Mouse (Mus musculus) effector memory CD4-positive, alpha-beta T cell, adult 7 months (primary cell): ENCODE measurements around the gene Rasal1. TPM values are rescaled to one million over a fixed set of nuclear protein-coding genes. Genes with fewer than 3 reads are reported as not detected.

ENCODE experiments used
- polyA plus RNA-seq: library from polyadenylated mRNA; unstranded; fragments of 100-300 nt; shearing (Covaris generic); gene quantifications from one replicate; pipeline ENCODE4 v1.2.1, GENCODE M21; 2017

Gene Rasal1
- 12.2 TPM for polyA plus RNA-seq

GRCm38 (mm10) chr5:120648569-120649373 lies at the start of gene Rasal1:
Gene Rasal1, plus strand, starts transcription at chr5:120648812.

GRCm38 (mm10) chr5:120612442-120612821 lies 36.2 kb upstream of the Rasal1 start, which contains the start of the genes Rita1 and Ddx54:
Gene Rita1, minus strand, starts transcription at chr5:120612589.
Gene Ddx54, plus strand, starts transcription at chr5:120612739.

GRCm38 (mm10) chr5:120634131-120634530 lies 14.5 kb upstream of the Rasal1 start, which contains the start of gene Cfap73:
Gene Cfap73, minus strand, starts transcription at chr5:120634235.

DNA sequence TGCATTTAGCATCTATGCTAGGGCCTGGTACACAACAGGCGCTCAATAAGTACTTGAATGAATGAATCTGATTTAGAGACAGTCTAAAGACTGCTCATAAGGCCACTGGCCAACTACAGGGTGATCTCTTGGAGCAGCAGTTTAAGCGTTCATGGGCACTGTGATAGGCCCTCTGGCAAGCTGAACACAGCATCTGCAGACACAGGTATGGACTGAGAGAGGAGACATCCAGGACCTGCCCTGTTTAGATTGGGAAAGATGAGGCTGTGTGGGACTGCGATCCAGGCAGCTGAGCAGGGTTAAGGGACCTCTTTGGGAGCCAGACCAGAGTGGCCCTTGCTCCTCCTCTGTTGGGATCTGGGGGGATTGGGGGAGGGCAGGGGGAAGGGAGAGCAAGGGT lies 63.2 kb downstream of the Rasal1 start, which contains the start of gene Dtx1:
Gene Dtx1 (minus strand): TSS at position 101 of the 400 bp plus-strand sequence.

Other genes with a start within 250 kb of the Rasal1 start
- gene Lhx5, start 217.1 kb upstream of the Rasal1 start, polyA plus RNA-seq = 0.65 TPM
- not detected for gene Sdsl, start 176.0 kb upstream of the Rasal1 start, polyA plus RNA-seq
- gene Sds, start 172.3 kb upstream of the Rasal1 start, polyA plus RNA-seq = not detected
- gene Plbd2, start 145.2 kb upstream of the Rasal1 start, polyA plus RNA-seq = 17.4 TPM
- gene Slc8b1, start 137.6 kb upstream of the Rasal1 start, polyA plus RNA-seq = 8.2 TPM
- 4.4 TPM for gene Tpcn1, start 60.1 kb upstream of the Rasal1 start, polyA plus RNA-seq
- not detected for gene Iqcd, start 59.8 kb upstream of the Rasal1 start, polyA plus RNA-seq
- 4.9 TPM for gene Rita1, start 36.2 kb upstream of the Rasal1 start, polyA plus RNA-seq
- 82.4 TPM for gene Ddx54, start 36.1 kb upstream of the Rasal1 start, polyA plus RNA-seq
- gene Cfap73, start 14.6 kb upstream of the Rasal1 start, polyA plus RNA-seq = not detected
- gene Dtx1, start 63.1 kb downstream of the Rasal1 start, polyA plus RNA-seq = 282 TPM
- gene Oas2, start 101.0 kb downstream of the Rasal1 start, polyA plus RNA-seq = 0.45 TPM
- gene Oas3, start 128.8 kb downstream of the Rasal1 start, polyA plus RNA-seq = 20.1 TPM
- gene Oas1e, start 146.7 kb downstream of the Rasal1 start, polyA plus RNA-seq = not detected
- 7.9 TPM for gene Oas1c, start 163.7 kb downstream of the Rasal1 start, polyA plus RNA-seq
- gene Oas1f, start 198.6 kb downstream of the Rasal1 start, polyA plus RNA-seq = not detected
- gene Oas1h, start 212.6 kb downstream of the Rasal1 start, polyA plus RNA-seq = not detected
- gene Oas1g, start 238.8 kb downstream of the Rasal1 start, polyA plus RNA-seq = not detected